Mouse (Mus musculus) limb, embryonic 14.5 days (tissue): Measurements from ENCODE around the gene Wfdc5. TPM values are rescaled to one million over a fixed set of nuclear protein-coding genes. Genes with fewer than 3 reads are reported as not detected.

Source experiments
- ATAC-seq: fragments of 200-750 bp; cut with Nextera tagmentation; 2 replicates; pipeline ENCODE4 v1.8.0; 2017; ENCODE audit warnings: low read depth, moderate number of reproducible peaks, moderate TSS enrichment; ENCODE audit not compliant: low FRiP score
- DNase-seq: peaks from one replicate; pipeline ENCODE4 v3.0.0-alpha.2; 2015; ENCODE audit warnings: low spot score
- H3K27ac ChIP-seq: fragments of 300-500 bp; sonication (generic); replicated peaks from 2 replicates; pipeline ENCODE4 v1.5.1; 2014; ENCODE audit warnings: low read depth, mild to moderate bottlenecking, low read length, moderate library complexity, mixed read lengths
- H3K27me3 ChIP-seq: fragments of 300-500 bp; sonication (generic); 2 replicates; pipeline ENCODE4 v1.6.1; 2014; ENCODE audit warnings: low read length, mixed read lengths; ENCODE audit not compliant: control insufficient read depth, insufficient read depth
- H3K36me3 ChIP-seq: fragments of 300-500 bp; sonication (generic); 2 replicates; pipeline ENCODE4 v1.6.1; 2014; ENCODE audit warnings: mild to moderate bottlenecking, low read length, moderate library complexity, mixed read lengths; ENCODE audit not compliant: control insufficient read depth, insufficient read depth
- H3K4me1 ChIP-seq: fragments of 300-500 bp; sonication (generic); 2 replicates; pipeline ENCODE4 v1.6.1; 2014; ENCODE audit warnings: antibody characterized with exemption, low read length, mixed read lengths; ENCODE audit not compliant: control insufficient read depth, insufficient read depth
- H3K4me2 ChIP-seq: fragments of 300-500 bp; sonication (generic); replicated peaks from 2 replicates; pipeline ENCODE4 v1.6.1; 2014; ENCODE audit warnings: low read depth, mild to moderate bottlenecking, low read length, moderate library complexity; ENCODE audit not compliant: severe bottlenecking
- H3K4me3 ChIP-seq: fragments of 300-500 bp; sonication (generic); replicated peaks from 2 replicates; pipeline ENCODE4 v1.5.1; 2014; ENCODE audit warnings: low read length
- H3K9ac ChIP-seq: fragments of 300-500 bp; sonication (generic); 2 replicates; pipeline ENCODE4 v1.6.1; 2014; ENCODE audit warnings: mild to moderate bottlenecking, low read depth, low read length, moderate library complexity; ENCODE audit not compliant: severe bottlenecking
- H3K9me3 ChIP-seq: fragments of 300-500 bp; sonication (generic); 2 replicates; pipeline ENCODE4 v1.6.1; 2016; ENCODE audit warnings: low read length; ENCODE audit not compliant: control insufficient read depth
- POLR2A ChIP-seq: fragments of 200-500 bp; IDR thresholded peaks from 2 replicates; pipeline ENCODE4 v1.8.0; 2012; ENCODE audit warnings: inconsistent platforms, mild to moderate bottlenecking, moderate library complexity, borderline replicate concordance; ENCODE audit not compliant: insufficient read depth, insufficient read length; ENCODE audit errors: extremely low read depth
- WGBS: fragments of 180-500 bp; shearing (Covaris S2); extraction: QIAGEN DNeasy Blood & Tissue Kit; methylation state at CpG from one replicate; pipeline ENCODE4 v1.1.7; 2014; 5-methylcytosine and 5-hydroxymethylcytosine counted together
- polyA plus RNA-seq, 2 experiments: library from polyadenylated mRNA; depleted of rRNA in 1 of 2; stranded (reverse) in 1 of 2; unstranded in 1 of 2; fragments of >200 nt; fragmentation: Nextera tagmentation in 1 of 2; extraction: Ambion mirVana in 1 of 2; gene quantifications; 2 replicates each; pipeline versions ENCODE4 v1.2.1 to v1.2.3; 2012 to 2014

The Wfdc5 gene
- polyA plus RNA-seq, 2 experiments, result 0.08 to 0.77 TPM

DNA sequence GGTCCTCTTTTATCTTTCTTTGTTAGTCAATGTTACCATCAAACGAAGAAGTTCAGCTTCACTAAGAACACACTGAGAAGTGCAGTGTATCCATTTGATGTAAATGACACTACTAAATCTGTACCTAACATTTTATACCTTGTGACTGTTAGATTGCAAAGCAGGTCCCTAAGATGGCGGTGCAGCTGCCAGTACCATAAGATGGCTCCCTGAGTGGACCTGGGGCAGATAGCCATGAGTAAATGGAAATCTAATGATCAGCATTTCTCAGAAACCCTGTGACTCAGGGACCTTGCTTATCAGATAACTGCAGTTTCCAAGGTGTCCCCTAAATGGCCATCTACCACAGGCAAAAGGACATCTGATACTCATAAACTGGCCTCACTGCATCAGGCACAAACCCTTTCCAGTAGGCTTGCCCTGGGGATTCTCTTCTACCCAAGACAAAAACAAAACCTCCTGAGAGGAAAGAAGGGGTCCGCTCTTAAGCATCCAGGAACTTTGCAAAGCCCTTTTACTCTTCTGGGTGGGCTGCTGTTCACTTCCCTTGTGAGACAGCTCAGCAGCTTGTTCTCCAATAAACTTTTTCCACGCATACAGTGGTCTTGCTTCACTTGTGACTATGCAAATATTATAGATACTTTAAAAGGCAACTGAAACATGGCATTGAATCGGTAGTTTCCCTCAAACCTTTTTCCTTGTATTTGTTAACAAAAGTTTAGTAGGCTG is 13.6 kb upstream of the Wfdc5 start:
- no peak for DNase-seq
- no peak for TF ChIP-seq POLR2A
- Histone ChIP-seq H3K9ac (no peak overlapping the region), H3K9me3 (no peaks in the 10 kb centered on the region), H3K4me1 (no peaks in the 10 kb centered on the region), H3K4me2 (no peak overlapping the region), H3K27ac (no peak overlapping the region), H3K27me3 (no peaks in the 10 kb centered on the region), H3K4me3 (no peak overlapping the region), H3K36me3 (no peaks in the 10 kb centered on the region)
- 72% methylated on average over 5 of the region's 5 CpGs for WGBS
- ATAC-seq, result no peak

- DNase-seq (no peak), ATAC-seq (no peak)
- Histone ChIP-seq H3K36me3 (no peaks in the 10 kb centered on the region), H3K9ac (no peak overlapping the region), H3K27ac (no peak overlapping the region), H3K4me3 (no peak overlapping the region), H3K9me3 (no peaks in the 10 kb centered on the region), H3K27me3 (no peaks in the 10 kb centered on the region), H3K4me1 (no peaks in the 10 kb centered on the region), H3K4me2 (no peak overlapping the region)
- 70% methylated on average over 5 of the region's 5 CpGs for WGBS
- TF ChIP-seq POLR2A, result no peak
Observed at GRCm38 (mm10) chr2:164194959-164195630, 12.6 kb upstream of the Wfdc5 start.

DNA sequence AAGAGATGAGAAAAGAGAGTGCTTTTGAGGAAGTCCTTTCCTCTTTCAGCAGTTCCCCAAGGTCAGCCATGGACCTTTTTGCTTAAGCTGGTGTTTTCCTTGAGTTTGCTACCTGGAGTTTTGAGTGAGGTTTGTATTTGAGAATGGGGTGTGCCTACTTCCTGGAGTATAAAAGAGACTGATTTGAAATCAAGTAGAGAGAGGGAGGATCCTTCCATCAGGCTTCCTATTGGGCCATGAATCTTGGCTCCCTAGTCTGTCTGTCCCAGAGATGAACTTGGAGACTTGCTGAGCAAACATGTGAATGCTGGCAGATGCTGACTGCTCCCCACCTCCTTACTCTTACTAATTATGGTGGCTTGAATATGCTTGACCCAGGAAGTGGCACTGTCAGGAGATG is 9.7 kb upstream of the Wfdc5 start:
- DNase-seq (no peak), ATAC-seq (no peak)
- Histone ChIP-seq H3K4me1 (no peaks in the 10 kb centered on the region), H3K4me3 (no peak overlapping the region), H3K36me3 (no peaks in the 10 kb centered on the region), H3K27ac (no peak overlapping the region), H3K9ac (no peak overlapping the region), H3K4me2 (no peak overlapping the region), H3K9me3 (no peaks in the 10 kb centered on the region), H3K27me3 (no peaks in the 10 kb centered on the region)
- TF ChIP-seq POLR2A, result no peak

- H3K9me3 ChIP-seq, result no peaks in the 10 kb centered on the region
- no peak within 1 kb of the TSS for H3K4me2 ChIP-seq
- no peak for TF ChIP-seq POLR2A
- H3K27me3 ChIP-seq, result no peaks in the 10 kb centered on the region
- no peak within 1 kb of the TSS for H3K9ac ChIP-seq
- DNase-seq, result no peak
- no peak within 1 kb of the TSS for H3K27ac ChIP-seq
- H3K4me1 ChIP-seq, result no peaks in the 10 kb centered on the region
- H3K4me3 ChIP-seq, result no peak within 1 kb of the TSS
- no peak for ATAC-seq
- WGBS, result 85% methylated on average over 6 of the region's 6 CpGs
- no peaks in the 10 kb centered on the region for H3K36me3 ChIP-seq
Observed at GRCm38 (mm10) chr2:164190576-164190975, 8.0 kb upstream of the Wfdc5 start, which contains the start of gene Wfdc12. TSS of gene Wfdc12 (minus strand) at chr2:164190608.

GRCm38 (mm10) chr2:164188722-164189121 is 6.2 kb upstream of the Wfdc5 start:
- Histone ChIP-seq H3K4me1 (no peaks in the 10 kb centered on the region; the same call in 1 of the 2 replicates), H3K27ac (no peak overlapping the region), H3K4me2 (no peak overlapping the region), H3K27me3 (no peaks in the 10 kb centered on the region), H3K4me3 (no peak overlapping the region), H3K36me3 (no peaks in the 10 kb centered on the region), H3K9ac (no peak overlapping the region), H3K9me3 (no peaks in the 10 kb centered on the region)
- no peak for TF ChIP-seq POLR2A
- DNase-seq (no peak), ATAC-seq (no peak)
- WGBS, result 25% methylated on average over 5 of the region's 5 CpGs
